Mouse (Mus musculus) cerebellum, adult 2 months (tissue): Measurements from ENCODE around the gene Dlgap4.

Experiments
- CTCF ChIP-seq: fragments of 200-500 bp; IDR thresholded peaks from 2 replicates; pipeline ENCODE4 v1.5.1; 2011; ENCODE audit warnings: low read depth, mild to moderate bottlenecking, control low read depth, low read length, moderate library complexity, borderline replicate concordance; ENCODE audit not compliant: insufficient read depth
- POLR2A ChIP-seq: fragments of 200-500 bp; IDR thresholded peaks from 2 replicates; pipeline ENCODE4 v1.6.1; 2011; ENCODE audit warnings: low read length, control low read depth, borderline replicate concordance; ENCODE audit not compliant: insufficient read depth

DNA sequence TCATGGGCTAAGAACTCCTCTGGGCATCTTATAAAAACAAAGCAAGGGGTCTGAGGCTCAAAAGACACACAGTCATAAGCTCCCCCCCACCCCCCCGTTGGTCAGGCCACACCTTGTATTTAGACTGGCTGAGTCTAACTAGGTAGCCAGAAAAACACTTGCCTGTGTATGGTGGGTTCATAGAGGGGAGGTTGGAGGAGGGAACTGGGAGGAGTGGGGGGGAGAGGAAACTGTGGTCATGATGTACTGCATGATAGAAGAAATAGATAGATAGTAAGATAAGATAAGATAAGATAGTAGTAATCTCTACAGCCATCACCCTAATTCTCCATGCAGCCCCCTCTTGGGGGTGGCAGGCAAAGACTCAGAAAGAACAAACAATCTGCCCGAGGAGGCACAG lies 166.0 kb downstream of the Dlgap4 start:
- TF ChIP-seq CTCF, result no peak
- no peak for TF ChIP-seq POLR2A
